Mouse (Mus musculus): ENCODE data around the gene Tbc1d20. TPM values are rescaled to one million over a fixed set of nuclear protein-coding genes. Genes with fewer than 3 reads are reported as not detected.

The Tbc1d20 gene
- polyA plus RNA-seq, 1 experiment from 2014 or later = 32.2 TPM

GRCm38 (mm10) chr2:152302862-152303261, 9.2 kb downstream of the Tbc1d20 start:
- Histone ChIP-seq H3K4me2 (no peak overlapping the region), H3K36me3 (peaks cover 59% of the 10 kb centered on the region), H3K4me3 (no peak overlapping the region), H3K4me1 (replicated peaks) (no peaks in the 10 kb centered on the region), H3K27ac (no peak overlapping the region), H3K27me3 (no peaks in the 10 kb centered on the region), H3K9ac (no peak overlapping the region), H3K9me3 (no peaks in the 10 kb centered on the region)
- no peak for ATAC-seq (ENCODE audit: low FRiP score)
- WGBS = 85% methylated on average over 2 of the region's 2 CpGs

GRCm38 (mm10) chr2:152303781-152304180, 10.2 kb downstream of the Tbc1d20 start:
- no peak overlapping the region for H3K9ac ChIP-seq
- H3K36me3 ChIP-seq = peaks cover 68% of the 10 kb centered on the region
- no peaks in the 10 kb centered on the region for H3K9me3 ChIP-seq
- ATAC-seq (ENCODE audit: low FRiP score) = no peak
- no peak overlapping the region for H3K4me3 ChIP-seq
- 68% methylated on average over 5 of the region's 5 CpGs for WGBS
- H3K27ac ChIP-seq = no peak overlapping the region
- no peaks in the 10 kb centered on the region for H3K27me3 ChIP-seq
- no peak overlapping the region for H3K4me2 ChIP-seq
- H3K4me1 ChIP-seq (replicated peaks) = no peaks in the 10 kb centered on the region

GRCm38 (mm10) chr2:152305480-152305879, 11.9 kb downstream of the Tbc1d20 start:
- Histone ChIP-seq H3K27ac (no peak overlapping the region), H3K27me3 (no peaks in the 10 kb centered on the region), H3K36me3 (peaks cover 85% of the 10 kb centered on the region), H3K4me1 (replicated peaks) (no peaks in the 10 kb centered on the region), H3K9me3 (no peaks in the 10 kb centered on the region), H3K4me2 (no peak overlapping the region), H3K4me3 (no peak overlapping the region), H3K9ac (no peak overlapping the region)
- over 99% methylated on average over 6 of the region's 6 CpGs for WGBS
- ATAC-seq (ENCODE audit: low FRiP score) = no peak

- Histone ChIP-seq H3K4me1 (replicated peaks) (no peaks in the 10 kb centered on the region), H3K27ac (no peak overlapping the region), H3K4me3 (no peak overlapping the region), H3K36me3 (peaks cover 97% of the 10 kb centered on the region), H3K4me2 (no peak overlapping the region), H3K27me3 (no peaks in the 10 kb centered on the region), H3K9ac (no peak overlapping the region), H3K9me3 (no peaks in the 10 kb centered on the region)
- 95% methylated on average over 3 of the region's 3 CpGs for WGBS
- ATAC-seq (ENCODE audit: low FRiP score) = no peak
Observed at GRCm38 (mm10) chr2:152307186-152307585, 13.6 kb downstream of the Tbc1d20 start.

- H3K36me3 ChIP-seq = peaks cover 99% of the 10 kb centered on the region
- H3K4me3 ChIP-seq = no peak overlapping the region
- no peaks in the 10 kb centered on the region for H3K9me3 ChIP-seq
- H3K27me3 ChIP-seq = no peaks in the 10 kb centered on the region
- H3K27ac ChIP-seq = no peak overlapping the region
- no peak overlapping the region for H3K4me2 ChIP-seq
- WGBS = 85% methylated on average over 7 of the region's 7 CpGs
- H3K9ac ChIP-seq = no peak overlapping the region
- no peak for ATAC-seq (ENCODE audit: low FRiP score)
- H3K4me1 ChIP-seq (replicated peaks) = no peaks in the 10 kb centered on the region
Observed at GRCm38 (mm10) chr2:152312996-152313395, 19.4 kb downstream of the Tbc1d20 start.

GRCm38 (mm10) chr2:152313926-152314325, 20.3 kb downstream of the Tbc1d20 start:
- Histone ChIP-seq H3K4me2 (no peak overlapping the region), H3K9me3 (no peaks in the 10 kb centered on the region), H3K27me3 (no peaks in the 10 kb centered on the region), H3K4me3 (no peak overlapping the region), H3K9ac (no peak overlapping the region), H3K36me3 (peaks cover 99% of the 10 kb centered on the region), H3K4me1 (replicated peaks) (no peaks in the 10 kb centered on the region), H3K27ac (no peak overlapping the region)
- WGBS = 91% methylated on average over 6 of the region's 6 CpGs
- no peak for ATAC-seq (ENCODE audit: low FRiP score)

- no peaks in the 10 kb centered on the region for H3K27me3 ChIP-seq
- H3K9ac ChIP-seq = no peak overlapping the region
- no peak for ATAC-seq (ENCODE audit: low FRiP score)
- WGBS = 91% methylated on average over 6 of the region's 6 CpGs
- no peak overlapping the region for H3K4me3 ChIP-seq
- H3K9me3 ChIP-seq = no peaks in the 10 kb centered on the region
- H3K4me1 ChIP-seq (replicated peaks) = no peaks in the 10 kb centered on the region
- H3K27ac ChIP-seq = no peak overlapping the region
- peaks cover 99% of the 10 kb centered on the region for H3K36me3 ChIP-seq
- H3K4me2 ChIP-seq = no peak overlapping the region
Observed at GRCm38 (mm10) chr2:152317054-152317453, 23.4 kb downstream of the Tbc1d20 start.

- Histone ChIP-seq H3K36me3 (peaks cover 100% of the 10 kb centered on the region), H3K9ac (no peak overlapping the region), H3K9me3 (no peaks in the 10 kb centered on the region), H3K27me3 (no peaks in the 10 kb centered on the region), H3K4me2 (no peak overlapping the region), H3K27ac (no peak overlapping the region), H3K4me3 (no peak overlapping the region), H3K4me1 (replicated peaks) (no peaks in the 10 kb centered on the region)
- WGBS = 87% methylated on average over 5 of the region's 5 CpGs
- no peak for ATAC-seq (ENCODE audit: low FRiP score)
Observed at GRCm38 (mm10) chr2:152321558-152321957, 27.9 kb downstream of the Tbc1d20 start.

- Histone ChIP-seq H3K4me1 (replicated peaks) (no peaks in the 10 kb centered on the region), H3K4me2 (no peak overlapping the region), H3K9me3 (no peaks in the 10 kb centered on the region), H3K4me3 (no peak overlapping the region), H3K27ac (no peak overlapping the region), H3K27me3 (no peaks in the 10 kb centered on the region), H3K36me3 (peaks cover 100% of the 10 kb centered on the region), H3K9ac (no peak overlapping the region)
- ATAC-seq (ENCODE audit: low FRiP score) = no peak
- WGBS = 90% methylated on average over 6 of the region's 6 CpGs
Observed at GRCm38 (mm10) chr2:152322198-152322597, 28.6 kb downstream of the Tbc1d20 start.

- no peaks in the 10 kb centered on the region for H3K27me3 ChIP-seq
- no peak overlapping the region for H3K27ac ChIP-seq
- no peak overlapping the region for H3K4me3 ChIP-seq
- WGBS = 96% methylated on average over 14 of the region's 14 CpGs
- H3K4me1 ChIP-seq (replicated peaks) = 0 out of 2 replicates have a peak, but pooled peaks cover 2% of the 10 kb centered on the region
- no peak overlapping the region for H3K4me2 ChIP-seq
- H3K9ac ChIP-seq = no peak overlapping the region
- ATAC-seq (ENCODE audit: low FRiP score) = no peak
- H3K9me3 ChIP-seq = no peaks in the 10 kb centered on the region
- H3K36me3 ChIP-seq = peaks cover 99% of the 10 kb centered on the region
Observed at GRCm38 (mm10) chr2:152323971-152324370, 30.3 kb downstream of the Tbc1d20 start.

GRCm38 (mm10) chr2:152324842-152325241, 31.2 kb downstream of the Tbc1d20 start:
- no peak overlapping the region for H3K4me3 ChIP-seq
- no peaks in the 10 kb centered on the region for H3K9me3 ChIP-seq
- no peak overlapping the region for H3K27ac ChIP-seq
- H3K9ac ChIP-seq = no peak overlapping the region
- peaks cover 9% of the 10 kb centered on the region for H3K4me1 ChIP-seq (replicated peaks)
- WGBS = 97% methylated on average over 3 of the region's 3 CpGs
- H3K4me2 ChIP-seq = no peak overlapping the region
- H3K27me3 ChIP-seq = no peaks in the 10 kb centered on the region
- peaks cover 96% of the 10 kb centered on the region for H3K36me3 ChIP-seq
- ATAC-seq (ENCODE audit: low FRiP score) = no peak

- Histone ChIP-seq H3K9me3 (no peaks in the 10 kb centered on the region), H3K27ac (no peak overlapping the region), H3K9ac (no peak overlapping the region), H3K36me3 (peaks cover 86% of the 10 kb centered on the region), H3K27me3 (no peaks in the 10 kb centered on the region), H3K4me1 (replicated peaks) (peaks cover 22% of the 10 kb centered on the region), H3K4me2 (no peak overlapping the region), H3K4me3 (no peak overlapping the region)
- WGBS = 94% methylated on average over 13 of the region's 13 CpGs
- no peak for ATAC-seq (ENCODE audit: low FRiP score)
Observed at GRCm38 (mm10) chr2:152326157-152326556, 32.5 kb downstream of the Tbc1d20 start.

- H3K9me3 ChIP-seq = no peaks in the 10 kb centered on the region
- no peak for ATAC-seq (ENCODE audit: low FRiP score)
- H3K4me1 ChIP-seq (replicated peaks) = peaks cover 27% of the 10 kb centered on the region
- no peak overlapping the region for H3K9ac ChIP-seq
- no peak overlapping the region for H3K4me3 ChIP-seq
- H3K27ac ChIP-seq = no peak overlapping the region
- no peaks in the 10 kb centered on the region for H3K27me3 ChIP-seq
- WGBS = 86% methylated on average over 8 of the region's 8 CpGs
- no peak overlapping the region for H3K4me2 ChIP-seq
- H3K36me3 ChIP-seq = peaks cover 81% of the 10 kb centered on the region
Observed at GRCm38 (mm10) chr2:152326654-152327053, 33.0 kb downstream of the Tbc1d20 start.

Measured in hindbrain, embryonic 13.5 days (tissue).